Mouse (Mus musculus) adrenal gland, postnatal 4 days (tissue): ENCODE data around the gene Gm21680. TPM values are rescaled to one million over a fixed set of nuclear protein-coding genes. Genes with fewer than 3 reads are reported as not detected.
"Not testable (repeated sequence)": the region's sequence is repeated elsewhere in the genome, so short reads cannot be mapped to it uniquely, and the experiment has no call there.

ENCODE experiments used
- DNase-seq, 2 experiments: peaks; one replicate each; pipeline ENCODE4 v3.0.0; 2021 to 2022; ENCODE audit warnings: low spot score in 2 of 2, mixed read lengths in 2 of 2
- long read RNA-seq, 2 experiments: library from polyadenylated mRNA; stranded (forward); transcript quantifications; one replicate each; pipeline ENCODE4 v2.0.0; 2021
- total RNA-seq, 2 experiments: library from RNA; stranded (reverse); gene quantifications; 2 replicates each; pipeline ENCODE4 v1.2.3; 2021

Gm21680 gene
- total RNA-seq, result not detected
- long read RNA-seq, experiment 1, result 0 reads
- long read RNA-seq, experiment 2, result 0 reads

GRCm38 (mm10) chr5:25972563-25972962, at the start of gene Gm21680:
Gene Gm21680 (minus strand): TSS chr5:25972663.
- not testable (repeated sequence) for DNase-seq

GRCm38 (mm10) chr5:26007697-26008096, 35.2 kb upstream of the Gm21680 start:
- not testable (repeated sequence) for DNase-seq

GRCm38 (mm10) chr5:26006937-26007695, 34.7 kb upstream of the Gm21680 start:
- DNase-seq, result peak; percentile 4 to 5

GRCm38 (mm10) chr5:26004698-26005097, 32.2 kb upstream of the Gm21680 start, which contains the start of gene Gm1979:
Gene Gm1979 (minus strand): TSS chr5:26004798.
- DNase-seq, result not testable (repeated sequence)

- not testable (repeated sequence) for DNase-seq
Observed at GRCm38 (mm10) chr5:25988550-25988949, 16.1 kb upstream of the Gm21680 start, which contains the start of gene Gm21698. Gene Gm21698 (minus strand): TSS chr5:25988650.

GRCm38 (mm10) chr5:25957050-25957449, 15.4 kb downstream of the Gm21680 start:
- DNase-seq, result not testable (repeated sequence)

GRCm38 (mm10) chr5:25956611-25957010, 15.9 kb downstream of the Gm21680 start:
- DNase-seq, result not testable (repeated sequence)

- not testable (repeated sequence) for DNase-seq
Observed at GRCm38 (mm10) chr5:25954317-25954716, 18.1 kb downstream of the Gm21680 start, which contains the start of gene Gm21671. Gene Gm21671 (minus strand): TSS chr5:25954417.

- DNase-seq, result not testable (repeated sequence)
Observed at GRCm38 (mm10) chr5:25945391-25945790, 27.1 kb downstream of the Gm21680 start.

- DNase-seq, result not testable (repeated sequence)
Observed at GRCm38 (mm10) chr5:25942281-25942680, 30.2 kb downstream of the Gm21680 start, which contains the start of gene Gm21663. Gene Gm21663 (minus strand): TSS chr5:25942381.

Other genes with a start within 250 kb of the Gm21680 start
- gene Actr3b, start 212.7 kb downstream of the Gm21680 start, total RNA-seq, result 10 to 100 TPM; 10.6 to 11.9 TPM
- gene Gm21663, start 30.3 kb downstream of the Gm21680 start, total RNA-seq, result not detected
- gene Gm21671, start 18.2 kb downstream of the Gm21680 start, total RNA-seq, result not detected
- gene Gm21698, start 16.0 kb upstream of the Gm21680 start, total RNA-seq, result not detected
- not detected for gene Gm1979, start 32.1 kb upstream of the Gm21680 start, total RNA-seq
- gene Gm5862, start 50.3 kb upstream of the Gm21680 start, total RNA-seq, result not detected
- under 1 TPM; 0.08 to 0.14 TPM for gene Speer4a, start 66.9 kb upstream of the Gm21680 start, total RNA-seq
- gene Gm7347, start 85.9 kb upstream of the Gm21680 start, total RNA-seq, result not detected
- not detected for gene Gm10471, start 116.6 kb upstream of the Gm21680 start, total RNA-seq
- not detected for gene 5031410I06Rik, start 132.7 kb upstream of the Gm21680 start, total RNA-seq
- not detected for gene Gm10220, start 148.8 kb upstream of the Gm21680 start, total RNA-seq